Mouse (Mus musculus): ENCODE measurements around the gene Bsdc1. TPM values are rescaled to one million over a fixed set of nuclear protein-coding genes. Genes with fewer than 3 reads are reported as not detected.

Bsdc1 gene
- total RNA-seq, 2 experiments from 2014 or later = 53.4 to 54.5 TPM

- peak; percentile 35 to 50 for DNase-seq
Observed at GRCm38 (mm10) chr4:129481090-129481489, 19.7 kb downstream of the Bsdc1 start.

- DNase-seq = no peak
Observed at GRCm38 (mm10) chr4:129490972-129491880, 29.8 kb downstream of the Bsdc1 start, which contains the start of the genes Tssk3 and Fam229a. Tssk3 (minus strand) TSS chr4:129491022. Fam229a (plus strand) TSS chr4:129491190.

GRCm38 (mm10) chr4:129494681-129495080, 33.3 kb downstream of the Bsdc1 start:
- no peak for DNase-seq

- DNase-seq = peak in 1 of 2 experiments; percentile 59
Observed at GRCm38 (mm10) chr4:129495672-129496562, 34.5 kb downstream of the Bsdc1 start.

- no peak for DNase-seq
Observed at GRCm38 (mm10) chr4:129496631-129497030, 35.2 kb downstream of the Bsdc1 start.

DNA sequence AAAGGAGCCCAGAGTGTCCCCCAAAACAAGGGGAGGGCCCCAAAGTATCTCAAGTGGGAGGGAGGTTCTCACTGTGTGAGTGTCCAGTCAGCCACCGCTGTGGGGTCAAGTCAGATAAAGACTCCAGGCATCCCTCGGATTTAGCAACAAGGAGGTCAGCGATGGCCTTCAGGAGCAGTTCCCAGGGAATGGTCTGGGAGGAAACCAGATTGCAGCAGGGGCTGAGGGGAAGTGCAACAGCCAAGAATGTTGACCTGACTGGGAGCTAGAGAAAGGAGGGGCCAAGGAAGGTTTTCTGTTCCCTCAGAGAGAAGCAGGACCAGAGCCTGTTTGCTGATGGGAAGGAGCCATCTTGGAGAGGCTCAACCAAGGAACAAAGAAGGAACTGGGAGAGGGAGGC, 37.6 kb downstream of the Bsdc1 start:
- no peak for DNase-seq

DNA sequence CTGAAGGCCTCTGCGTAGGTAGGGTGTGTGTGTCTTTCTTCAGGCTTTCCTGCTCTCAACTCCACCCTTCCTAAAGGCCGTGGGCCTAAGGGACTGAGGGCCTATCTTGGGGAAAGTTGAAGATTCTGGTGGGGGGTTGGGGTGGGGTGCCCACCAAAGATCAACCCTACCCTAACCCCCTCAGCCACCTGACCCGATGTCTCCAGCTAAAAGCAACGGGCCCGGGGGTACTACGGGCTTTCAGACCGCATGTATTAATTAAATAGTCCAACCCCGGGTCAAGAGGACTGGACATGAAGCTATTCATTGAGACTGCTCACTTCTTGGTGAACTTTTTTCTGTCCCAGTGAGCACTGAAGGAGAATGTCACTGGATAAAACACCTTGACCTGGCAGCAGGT, 38.6 kb downstream of the Bsdc1 start:
- no peak for DNase-seq

DNA sequence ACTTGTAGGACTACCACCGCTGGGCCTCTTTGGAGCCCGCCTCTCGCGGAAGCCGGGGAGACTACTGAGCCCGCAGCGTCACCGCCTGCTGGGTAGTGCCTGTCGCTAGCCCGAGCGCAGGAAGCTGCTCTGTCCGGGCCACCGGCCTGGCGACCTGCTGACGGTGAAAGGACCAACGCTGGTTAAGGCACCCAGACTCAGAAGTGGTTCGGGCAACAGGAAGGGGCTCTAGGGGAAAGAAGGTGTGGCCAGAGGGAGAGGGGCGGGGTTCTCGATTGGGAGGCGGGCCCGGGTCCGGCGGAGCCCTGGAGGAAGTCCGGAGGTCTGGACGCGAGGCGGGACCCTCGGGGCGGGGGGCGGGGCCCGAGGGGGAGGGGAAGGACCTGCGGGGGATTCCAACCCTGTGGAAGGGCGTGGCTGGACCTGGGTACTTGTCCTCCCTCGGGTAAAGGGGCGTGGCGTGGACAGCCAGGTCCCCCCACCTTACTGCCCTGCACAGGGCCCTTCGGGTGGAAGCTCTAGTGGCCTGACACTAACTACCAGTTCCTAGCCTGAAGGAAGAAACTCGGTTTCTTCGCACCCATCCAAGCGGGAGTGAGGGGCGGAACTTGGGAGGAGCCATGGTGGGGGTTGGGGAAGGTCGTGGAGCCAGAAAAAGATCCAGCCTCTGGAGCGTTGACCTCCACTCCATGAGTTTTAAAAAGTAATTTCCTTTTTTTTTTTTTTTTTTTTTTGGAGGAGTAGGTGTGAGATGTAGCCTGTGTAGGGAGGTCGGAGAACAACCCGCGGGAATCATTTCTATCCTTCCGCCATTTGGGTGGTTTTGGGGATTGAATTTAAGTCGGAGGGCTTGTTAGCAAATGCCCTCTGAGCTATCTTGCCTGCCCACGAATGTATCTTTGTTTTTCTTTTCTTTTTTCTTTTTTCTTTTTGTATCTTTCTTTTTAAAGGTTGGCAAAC, 39.5 kb downstream of the Bsdc1 start:
- DNase-seq = peak; percentile 74 to 77

DNA sequence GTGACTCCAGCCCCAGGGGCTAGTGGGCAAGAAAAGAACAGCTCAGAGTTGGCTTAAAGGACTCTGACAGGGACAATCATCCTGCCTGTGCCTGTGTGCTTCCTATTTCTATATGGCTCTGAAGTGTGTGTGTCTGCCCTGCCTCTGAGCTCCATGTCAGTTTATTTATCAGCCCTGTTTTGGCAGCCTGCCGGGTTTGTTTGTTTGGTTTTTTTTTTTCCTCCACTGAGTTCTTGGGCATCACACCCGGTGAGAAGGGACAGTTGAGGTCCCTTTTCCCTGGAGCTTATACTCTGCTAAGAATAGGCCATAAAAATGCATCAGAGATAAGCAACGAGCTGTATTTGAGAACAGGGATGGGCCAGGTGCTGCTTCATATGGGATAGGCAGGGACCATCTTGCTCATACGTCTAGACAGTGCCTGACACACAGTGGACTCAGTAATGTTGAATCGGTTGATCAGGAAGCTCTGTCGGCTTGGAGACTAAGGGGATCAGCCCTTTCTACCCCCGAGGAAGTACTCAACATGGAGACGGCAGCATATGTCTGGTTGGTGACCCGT, 41.0 kb downstream of the Bsdc1 start:
- DNase-seq = no peak

GRCm38 (mm10) chr4:129502901-129503444, 41.6 kb downstream of the Bsdc1 start:
- no peak for DNase-seq

GRCm38 (mm10) chr4:129505511-129505910, 44.1 kb downstream of the Bsdc1 start:
- no peak for DNase-seq

DNA sequence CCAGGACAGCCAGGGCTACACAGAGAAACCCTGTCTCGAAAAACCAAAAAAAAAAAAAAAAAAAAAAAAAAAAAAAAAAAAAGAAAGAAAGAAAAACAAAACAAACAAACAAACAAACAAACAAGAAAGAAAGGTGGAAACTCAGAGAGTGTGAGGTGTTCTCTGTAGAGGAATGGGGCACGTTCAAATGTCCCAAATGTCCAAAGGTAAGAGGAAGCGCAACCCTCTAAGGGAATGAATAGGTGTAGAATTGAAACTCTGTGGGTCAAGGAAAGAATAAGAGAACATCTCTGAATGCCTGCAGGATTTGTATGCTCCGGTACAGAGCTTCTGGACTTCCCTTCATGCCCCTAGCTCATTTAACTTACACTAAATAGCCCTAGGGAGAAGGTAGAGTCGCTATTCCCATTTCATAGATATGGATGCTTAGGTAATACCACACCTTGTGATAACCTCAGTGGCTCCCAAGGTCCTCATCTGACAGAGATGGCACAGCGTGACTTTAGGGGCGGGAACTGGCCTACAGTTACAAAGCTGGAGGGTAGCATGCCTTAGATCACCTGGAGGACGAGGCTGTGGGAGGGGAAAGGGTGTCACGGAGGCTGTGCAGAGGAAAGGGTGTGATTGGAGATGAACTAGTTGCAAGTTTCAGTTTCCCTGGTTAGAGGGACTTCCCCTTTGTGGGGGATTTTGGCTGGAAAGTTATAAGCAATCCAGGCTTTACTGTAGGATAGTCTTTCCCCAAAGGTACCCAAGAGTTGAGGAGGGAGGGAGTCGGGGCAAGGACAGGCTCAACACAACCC, 46.3 kb downstream of the Bsdc1 start:
- DNase-seq = no peak

DNA sequence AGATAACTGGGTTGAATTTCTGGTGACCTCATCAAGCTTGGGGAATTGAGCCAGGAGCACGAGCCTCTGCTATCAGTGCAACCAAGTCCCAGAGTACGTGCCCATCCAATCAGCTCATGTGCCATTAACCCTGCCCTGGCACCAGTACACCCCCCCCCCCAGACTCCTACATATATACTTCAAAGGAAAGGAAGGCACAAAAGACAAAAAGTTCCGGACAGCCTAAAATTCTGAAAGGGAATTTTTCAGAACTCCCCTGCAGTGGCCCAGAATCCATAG, 46.8 kb downstream of the Bsdc1 start:
- no peak for DNase-seq

GRCm38 (mm10) chr4:129508834-129509600, 47.6 kb downstream of the Bsdc1 start:
- DNase-seq = no peak

DNA sequence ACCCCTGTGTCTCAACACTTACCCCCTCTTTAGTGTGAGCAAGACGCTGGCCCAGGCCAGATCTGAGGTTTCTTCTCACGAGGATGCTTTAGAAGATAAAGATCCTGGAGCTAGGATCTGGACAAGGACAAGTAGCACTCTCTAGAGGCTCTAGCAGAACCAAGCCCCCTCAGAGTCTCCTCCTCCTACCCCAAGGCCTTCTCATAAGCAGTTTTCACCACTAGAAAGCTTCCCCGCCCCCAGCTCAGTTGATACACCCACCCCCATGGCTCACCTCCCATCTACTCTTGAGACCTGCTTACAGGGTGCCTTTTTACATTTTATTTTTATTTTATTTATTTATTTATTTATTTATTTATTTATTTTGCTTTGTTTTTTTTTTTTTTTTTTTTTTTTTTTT, 48.3 kb downstream of the Bsdc1 start:
- DNase-seq = no peak

DNA sequence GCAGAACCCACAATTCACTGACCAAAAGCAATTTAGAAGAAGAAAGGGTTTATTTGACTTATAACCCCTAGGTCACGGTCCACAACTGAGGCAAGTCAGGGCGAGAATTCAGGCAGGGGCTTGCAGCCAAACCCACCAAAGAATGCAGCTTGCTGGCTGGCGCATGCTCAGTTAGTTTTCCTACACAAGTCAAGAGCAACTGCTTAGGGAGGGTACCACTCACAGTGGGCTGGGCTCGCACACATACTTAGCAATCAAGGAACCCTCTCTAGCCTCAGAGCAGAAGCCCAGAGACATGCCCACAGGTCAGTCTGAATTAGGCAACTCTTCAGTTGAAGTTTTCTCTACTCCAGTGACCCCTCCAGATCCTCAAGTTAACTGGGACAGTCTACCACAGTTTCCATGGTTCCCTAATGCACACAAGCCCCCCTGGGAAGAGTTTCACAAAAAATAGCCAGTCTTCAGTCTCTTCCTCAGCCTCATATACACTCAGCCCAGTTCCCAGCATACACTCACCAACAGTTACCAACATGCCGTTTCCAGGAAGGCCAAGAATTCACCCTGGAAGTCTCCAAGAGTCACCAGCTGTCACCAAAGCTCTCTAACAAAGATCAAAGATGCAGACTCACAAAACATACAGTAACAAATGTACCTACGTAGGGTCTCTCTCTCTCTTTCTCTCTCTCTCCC, 49.5 kb downstream of the Bsdc1 start:
- DNase-seq = no peak

GRCm38 (mm10) chr4:129511413-129512096, 50.2 kb downstream of the Bsdc1 start:
- no peak for DNase-seq

DNA sequence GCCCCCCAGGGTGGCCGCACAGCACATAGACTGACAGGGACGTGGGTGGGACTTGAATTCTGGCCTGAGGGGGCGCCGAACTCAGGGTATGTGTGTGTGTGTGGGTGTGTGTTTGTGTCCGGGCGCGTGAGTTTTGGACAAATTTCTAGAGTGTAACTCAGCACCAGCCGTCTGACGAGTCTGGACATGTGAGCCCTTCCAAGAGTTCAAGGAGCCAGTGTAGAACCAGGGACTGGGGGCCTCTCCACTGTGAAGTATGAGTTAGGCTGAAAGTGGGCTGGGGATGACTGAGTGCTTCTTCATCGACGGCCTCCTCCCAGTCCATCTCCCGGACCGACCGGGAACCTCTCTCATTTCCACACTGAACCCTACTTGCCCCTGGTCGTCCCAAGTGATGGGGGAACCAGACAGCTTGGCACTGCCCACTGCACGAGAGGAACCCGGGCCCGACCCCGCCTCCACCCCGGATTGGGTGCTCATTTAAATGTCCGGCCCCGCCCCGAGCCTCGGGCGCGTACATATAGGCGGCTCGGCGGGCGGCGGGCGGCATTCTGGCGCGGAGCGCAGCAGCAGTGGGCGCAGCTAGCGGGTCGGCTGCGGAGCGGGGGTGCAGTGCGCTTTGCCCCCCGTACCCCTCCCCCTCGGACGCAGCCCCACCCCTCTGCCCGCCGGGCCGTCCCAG, 51.8 kb downstream of the Bsdc1 start, which contains the start of gene Marcksl1:
Marcksl1 (plus strand) TSS at position 496 of the 682 bp plus-strand sequence.
- peak; percentile 76 to 78 for DNase-seq

Measured in layer of hippocampus, postnatal 36 days (tissue).